Mouse (Mus musculus): ENCODE results near the gene Rhbdf1.

Gene Rhbdf1

GRCm38 (mm10) chr11:32238093-32238860 is 16.2 kb upstream of the Rhbdf1 start:
- DNase-seq = peak; percentile 70 to 77

- no peak for DNase-seq
These were observed 15.3 kb upstream of the Rhbdf1 start for GRCm38 (mm10) chr11:32237411-32237795.

DNA sequence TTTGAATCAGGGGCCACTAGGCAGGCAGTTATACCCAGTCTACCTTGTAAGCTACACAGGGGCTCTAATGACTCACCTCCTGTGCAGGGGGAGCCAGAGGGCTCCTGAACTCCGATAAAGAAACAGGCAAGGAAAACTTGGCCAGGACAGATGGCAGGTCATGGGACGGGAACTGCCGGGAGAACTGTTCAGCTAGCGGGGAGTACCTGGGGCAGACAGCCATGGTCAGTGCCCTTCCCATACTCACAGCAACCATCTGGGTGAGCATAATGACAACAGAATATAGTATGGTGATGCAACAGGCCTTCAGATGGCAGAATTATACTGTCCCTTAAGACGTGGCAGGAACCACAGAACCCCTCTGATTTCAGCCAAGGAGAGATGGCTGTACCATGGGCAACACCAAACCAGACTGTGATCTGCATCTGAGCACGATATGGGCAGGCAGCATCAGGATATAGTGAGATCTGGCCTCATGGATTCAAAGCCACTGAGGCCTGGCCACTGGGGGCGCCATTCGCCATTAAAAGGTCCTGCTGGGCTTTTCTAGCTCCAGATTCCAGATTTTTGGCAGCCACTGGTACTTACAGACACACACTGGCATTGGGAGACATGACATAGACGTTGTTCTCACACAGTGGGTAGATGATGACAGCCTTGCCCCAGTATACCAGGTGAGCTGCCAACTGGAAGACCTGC is 14.8 kb upstream of the Rhbdf1 start:
- DNase-seq = peak in 1 of 2 experiments; percentile 41

- no peak for DNase-seq
These were observed 14.0 kb upstream of the Rhbdf1 start for GRCm38 (mm10) chr11:32236132-32236531.

- DNase-seq = peak; percentile 47 to 53
These were observed 13.5 kb upstream of the Rhbdf1 start for GRCm38 (mm10) chr11:32235646-32236045.

DNA sequence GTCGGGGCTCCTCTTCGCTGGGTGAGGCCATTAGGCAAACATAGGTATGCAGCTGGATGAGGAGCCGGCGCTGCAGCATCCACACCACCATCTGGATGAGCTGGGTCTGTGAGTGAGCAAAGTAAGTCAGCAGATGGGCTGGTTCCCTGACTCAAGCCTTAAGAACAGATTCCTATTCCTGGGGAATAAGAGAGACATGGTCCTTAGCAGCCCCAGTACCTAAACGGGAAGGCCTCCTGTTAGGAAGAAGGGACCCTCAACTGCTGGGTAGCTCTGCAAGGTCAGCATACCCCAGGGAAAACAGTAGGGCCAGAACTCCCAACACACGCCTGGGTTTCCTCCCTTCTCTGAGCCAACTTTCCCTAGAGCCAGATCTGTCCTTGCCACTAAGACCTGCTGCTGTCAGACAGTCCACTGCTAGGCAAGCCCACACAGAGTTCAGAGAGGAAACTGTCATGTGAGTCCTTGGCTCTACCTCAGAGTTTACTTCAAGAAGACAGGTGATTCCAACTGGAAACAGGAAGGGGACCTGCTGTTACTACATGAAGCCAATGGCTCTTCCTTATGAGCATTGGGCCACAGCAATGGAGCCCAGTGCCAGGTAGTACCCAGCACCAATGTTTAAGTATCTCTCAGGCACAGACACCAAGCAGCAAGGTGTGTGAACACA is 12.9 kb upstream of the Rhbdf1 start:
- DNase-seq = no peak

DNA sequence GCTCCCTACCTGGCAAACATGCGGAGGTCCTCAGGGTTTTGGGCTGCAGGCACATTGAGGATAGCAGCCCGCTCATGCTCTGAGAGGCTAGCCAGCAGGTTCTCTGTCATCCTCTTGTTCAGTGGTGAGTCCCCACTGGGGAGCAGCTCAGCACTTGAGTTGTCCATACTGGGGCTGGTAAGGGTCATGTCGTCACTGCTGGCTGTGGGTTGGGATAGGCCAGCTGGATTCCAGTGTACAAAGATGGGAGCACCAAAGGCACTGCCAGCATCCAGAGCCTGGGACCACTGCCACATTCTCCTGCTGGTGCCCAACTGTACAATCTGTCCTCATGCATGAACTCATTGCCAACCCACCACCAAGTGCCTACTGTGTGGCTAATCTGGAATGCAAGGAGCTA is 11.8 kb upstream of the Rhbdf1 start:
- DNase-seq = no peak

GRCm38 (mm10) chr11:32232848-32233247 is 10.7 kb upstream of the Rhbdf1 start:
- no peak for DNase-seq

- no peak for DNase-seq
These were observed 9.0 kb upstream of the Rhbdf1 start for GRCm38 (mm10) chr11:32231125-32231524.

GRCm38 (mm10) chr11:32230220-32230619 is 8.1 kb upstream of the Rhbdf1 start:
- peak in 1 of 2 experiments; percentile 24 for DNase-seq

- DNase-seq = no peak
These were observed 6.3 kb upstream of the Rhbdf1 start for GRCm38 (mm10) chr11:32228292-32228845.

DNA sequence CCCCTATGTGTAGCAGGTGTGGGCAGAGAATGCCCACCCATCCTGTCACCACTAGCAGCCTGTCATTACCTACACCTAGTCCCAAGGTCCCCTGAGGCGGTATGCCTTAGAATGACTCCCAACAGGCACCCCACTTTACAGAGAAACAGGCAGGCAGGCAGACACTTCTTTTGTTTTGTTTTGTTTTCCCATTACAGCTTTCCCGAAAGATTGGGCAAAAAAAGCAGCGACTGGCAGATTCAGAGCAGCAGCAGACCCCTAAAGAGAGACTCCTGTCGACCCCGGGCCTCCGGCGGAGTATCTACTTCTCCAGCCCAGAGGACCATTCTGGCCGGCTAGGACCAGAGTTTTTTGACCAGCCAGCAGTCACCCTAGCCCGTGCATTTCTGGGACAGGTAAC is 5.5 kb upstream of the Rhbdf1 start:
- no peak for DNase-seq

- no peak for DNase-seq
These were observed 4.9 kb upstream of the Rhbdf1 start for GRCm38 (mm10) chr11:32227041-32227440.

GRCm38 (mm10) chr11:32226124-32226871 is 4.2 kb upstream of the Rhbdf1 start, which contains the start of gene Mpg:
TSS of gene Mpg (plus strand) at chr11:32226505.
- DNase-seq = peak; percentile 88 to 92

DNA sequence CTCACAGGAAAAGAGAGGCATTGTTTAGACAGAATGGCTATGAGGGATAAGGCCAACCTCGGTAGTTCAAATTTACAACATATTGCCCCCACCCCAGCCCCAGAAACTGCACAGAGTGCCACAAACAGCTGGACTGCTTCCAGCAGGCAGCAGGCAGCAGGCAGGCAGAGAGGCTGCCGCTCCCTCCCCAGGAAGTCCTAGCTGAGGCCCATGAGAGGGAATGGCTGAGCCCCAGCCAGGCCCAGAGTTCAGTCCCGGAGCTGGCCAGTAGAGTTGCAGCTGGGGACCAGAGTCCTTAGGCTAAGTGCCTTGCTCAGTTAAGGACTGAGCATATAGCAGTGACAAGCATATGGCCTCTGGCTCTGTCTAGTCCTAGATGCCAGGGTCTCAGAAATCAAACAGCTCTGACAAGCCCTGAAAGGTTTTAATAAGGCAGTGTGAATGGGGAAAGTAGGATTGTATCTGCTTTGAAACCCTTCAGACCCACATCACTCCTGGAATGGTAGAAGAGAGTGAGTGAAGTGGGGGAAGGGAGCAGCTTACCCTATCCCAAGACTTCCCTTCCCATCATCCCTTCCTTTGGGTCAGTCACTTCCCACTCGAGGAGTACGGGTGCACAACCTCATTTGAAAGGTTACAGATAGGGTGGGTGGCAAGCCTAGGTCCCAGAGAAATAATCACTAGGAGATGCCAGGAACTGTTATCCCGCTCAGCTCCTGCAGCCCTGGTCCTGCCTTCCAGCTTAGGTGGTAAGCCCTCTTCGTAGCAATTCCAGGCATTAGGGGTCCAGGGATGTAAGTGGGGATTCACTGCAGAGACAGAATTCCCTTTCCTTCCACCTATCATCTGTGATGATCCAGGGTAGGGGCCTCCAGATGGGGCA is 3.4 kb upstream of the Rhbdf1 start:
- DNase-seq = peak; percentile 44 to 49

DNA sequence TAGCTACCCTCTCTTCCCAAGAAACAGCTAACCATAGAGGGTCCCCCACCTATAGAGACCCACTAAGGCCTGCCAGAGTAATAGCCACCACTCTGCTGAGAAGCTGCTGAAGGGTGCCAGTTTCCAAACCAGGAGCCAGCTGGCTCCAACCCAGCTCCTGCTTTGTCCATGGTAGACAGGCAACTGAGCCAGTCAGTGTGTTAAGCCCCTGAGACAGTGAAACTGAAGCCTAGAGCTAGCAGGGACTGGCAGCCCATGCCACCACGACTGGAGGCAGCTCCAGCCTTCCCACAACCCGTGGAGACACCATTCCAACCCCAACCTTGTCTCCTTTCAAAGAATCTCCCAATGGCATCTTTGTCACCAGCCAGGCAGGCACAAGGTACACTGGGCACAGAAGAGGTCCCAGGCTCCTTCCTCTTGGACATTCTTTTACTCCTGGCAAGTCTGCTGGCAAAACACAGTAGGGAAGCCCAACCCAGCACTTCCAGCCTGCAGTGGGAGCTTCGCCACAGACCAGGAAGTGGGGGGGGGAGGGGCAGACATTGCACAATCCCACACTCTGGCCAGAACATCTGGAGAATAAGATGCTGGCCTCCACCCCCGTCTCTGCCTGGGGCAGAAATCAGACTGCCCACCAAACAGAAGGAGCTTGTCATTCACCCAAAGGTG is 2.5 kb upstream of the Rhbdf1 start:
- peak; percentile 93 to 95 for DNase-seq

DNA sequence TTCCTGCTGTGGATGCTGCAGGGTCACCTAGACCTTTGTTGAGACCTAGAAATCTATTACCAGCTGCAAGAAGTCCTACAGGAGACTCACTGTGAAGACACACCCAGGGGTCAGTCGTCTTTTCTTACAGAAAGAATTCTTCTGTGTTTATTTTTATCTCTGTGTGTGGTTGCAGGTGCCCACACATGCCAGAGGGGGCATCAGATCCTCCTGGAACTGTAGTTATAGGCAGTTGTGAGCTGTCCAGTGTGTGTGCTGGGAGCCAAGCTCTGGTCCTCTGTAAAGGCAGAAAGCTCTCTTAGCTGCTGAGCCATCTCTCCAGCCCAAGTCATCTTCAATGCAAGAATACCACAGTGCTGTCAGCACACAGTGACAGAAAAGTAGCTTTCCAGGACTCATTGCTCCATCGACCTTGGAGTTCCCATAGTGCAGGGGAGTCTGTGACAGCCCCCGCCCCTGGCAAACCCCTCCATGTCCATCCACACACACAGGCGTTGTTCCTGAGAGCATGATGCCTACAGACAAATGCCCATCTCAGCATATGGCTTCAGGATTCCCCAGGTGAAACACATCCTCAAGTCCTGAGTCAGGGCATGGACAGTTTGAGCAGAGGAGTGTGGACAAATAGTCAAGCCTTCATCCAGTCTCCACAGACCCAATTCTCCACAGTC is 1.3 kb upstream of the Rhbdf1 start:
- no peak for DNase-seq

GRCm38 (mm10) chr11:32222570-32223194 is 582 bp upstream of the Rhbdf1 start:
- DNase-seq = peak; percentile 40 to 56

- peak; percentile 70 to 80 for DNase-seq
These were observed 712 bp downstream of the Rhbdf1 start for GRCm38 (mm10) chr11:32221225-32221950.
